Mouse (Mus musculus) lung, adult 18-20 months (tissue): ENCODE measurements around the gene Man1a2.
A peak's percentile ranks its signal among the peaks of the same experiment; 100 is the strongest.

Experiments used
- DNase-seq, 2 experiments: peaks; one replicate each; pipeline ENCODE4 v3.0.0; 2022; ENCODE audit warnings: mixed read lengths in 2 of 2

The Man1a2 gene

GRCm38 (mm10) chr3:100561561-100562175, 123.6 kb downstream of the Man1a2 start:
- no peak for DNase-seq

GRCm38 (mm10) chr3:100559431-100559830, 125.9 kb downstream of the Man1a2 start:
- DNase-seq, result no peak

- no peak for DNase-seq
Measured at GRCm38 (mm10) chr3:100558211-100558708, 127.0 kb downstream of the Man1a2 start.

GRCm38 (mm10) chr3:100554843-100555242, 130.5 kb downstream of the Man1a2 start:
- no peak for DNase-seq

- DNase-seq, result no peak
Measured at GRCm38 (mm10) chr3:100552171-100552570, 133.1 kb downstream of the Man1a2 start.

- DNase-seq, result no peak
Measured at GRCm38 (mm10) chr3:100547913-100548292, 137.4 kb downstream of the Man1a2 start.

- peak in 1 of 2 experiments; percentile 35 for DNase-seq
Measured at GRCm38 (mm10) chr3:100547162-100547912, 138.0 kb downstream of the Man1a2 start.

- DNase-seq, result peak; percentile 54 to 60
Measured at GRCm38 (mm10) chr3:100536686-100537085, 148.6 kb downstream of the Man1a2 start.

GRCm38 (mm10) chr3:100535902-100536301, 149.4 kb downstream of the Man1a2 start:
- DNase-seq, result peak; percentile 48 to 71

GRCm38 (mm10) chr3:100535298-100535697, 150.0 kb downstream of the Man1a2 start:
- DNase-seq, result peak; percentile 44 to 51

- DNase-seq, result no peak
Measured at GRCm38 (mm10) chr3:100534394-100534793, 150.9 kb downstream of the Man1a2 start.

- no peak for DNase-seq
Measured at GRCm38 (mm10) chr3:100533429-100533828, 151.9 kb downstream of the Man1a2 start.

- no peak for DNase-seq
Measured at GRCm38 (mm10) chr3:100530919-100531318, 154.4 kb downstream of the Man1a2 start.

GRCm38 (mm10) chr3:100530244-100530788, 155.0 kb downstream of the Man1a2 start:
- no peak for DNase-seq

GRCm38 (mm10) chr3:100522671-100523070, 162.6 kb downstream of the Man1a2 start:
- DNase-seq, result no peak

GRCm38 (mm10) chr3:100521626-100522025, 163.7 kb downstream of the Man1a2 start:
- DNase-seq, result no peak

- no peak for DNase-seq
Measured at GRCm38 (mm10) chr3:100515754-100516141, 169.6 kb downstream of the Man1a2 start.

GRCm38 (mm10) chr3:100515093-100515753, 170.1 kb downstream of the Man1a2 start:
- peak; percentile 59 to 66 for DNase-seq
